Mouse (Mus musculus) myocyte (in vitro differentiated cells): Measurements from ENCODE around the gene Asb17.

ENCODE experiments used
- CEBPB ChIP-seq: IDR thresholded peaks from 2 replicates; pipeline ENCODE4 v1.6.1; 2011; ENCODE audit warnings: mild to moderate bottlenecking, moderate library complexity; ENCODE audit not compliant: poor library complexity, insufficient read depth, severe bottlenecking
- E2F4 ChIP-seq: IDR thresholded peaks from one replicate; pipeline ENCODE4 v1.6.1; 2011; ENCODE audit warnings: mild to moderate bottlenecking, control low read depth, moderate library complexity; ENCODE audit not compliant: insufficient read depth
- MAX ChIP-seq: IDR thresholded peaks from one replicate; pipeline ENCODE4 v1.6.1; 2011; ENCODE audit warnings: low read depth, mild to moderate bottlenecking, control low read depth
- MYOD1 ChIP-seq, 3 experiments: IDR thresholded peaks; one replicate each; pipeline ENCODE4 v1.6.1; 2011; ENCODE audit warnings: control low read depth in 2 of 3, low read depth in 2 of 3, mild to moderate bottlenecking in 2 of 3, moderate library complexity in 1 of 3; ENCODE audit not compliant: insufficient read length in 2 of 3, control insufficient read depth in 1 of 3
- MYOG ChIP-seq, 3 experiments: IDR thresholded peaks; one replicate each; pipeline ENCODE4 v1.6.1; 2011; ENCODE audit warnings: control low read depth in 2 of 3, low read depth in 2 of 3, mild to moderate bottlenecking in 2 of 3; ENCODE audit not compliant: insufficient read length in 2 of 3, control insufficient read depth in 1 of 3, insufficient read depth in 1 of 3
- POLR2A ChIP-seq: IDR thresholded peaks from one replicate; pipeline ENCODE4 v1.6.1; 2011; ENCODE audit warnings: low read depth, mild to moderate bottlenecking, control low read depth, moderate library complexity; ENCODE audit not compliant: insufficient read length
- POLR2AphosphoS2 ChIP-seq: IDR thresholded peaks from one replicate; pipeline ENCODE4 v1.6.1; 2011; ENCODE audit warnings: low read depth, control low read depth; ENCODE audit not compliant: insufficient read length
- REST ChIP-seq: IDR thresholded peaks from one replicate; pipeline ENCODE4 v1.6.1; 2011; ENCODE audit warnings: mild to moderate bottlenecking, control low read depth, moderate library complexity; ENCODE audit not compliant: insufficient read depth, insufficient read length
- SRF ChIP-seq: IDR thresholded peaks from one replicate; pipeline ENCODE4 v1.6.1; 2011; ENCODE audit warnings: low read depth; ENCODE audit not compliant: control insufficient read depth, insufficient read length
- TCF12 ChIP-seq: IDR thresholded peaks from one replicate; pipeline ENCODE4 v1.6.1; 2011; ENCODE audit warnings: mild to moderate bottlenecking, control low read depth; ENCODE audit not compliant: poor library complexity, insufficient read depth, severe bottlenecking
- TCF3 ChIP-seq: IDR thresholded peaks from one replicate; pipeline ENCODE4 v1.6.1; 2011; ENCODE audit warnings: low read depth, control low read depth; ENCODE audit not compliant: insufficient read length
- USF1 ChIP-seq: IDR thresholded peaks from one replicate; pipeline ENCODE4 v1.6.1; 2011; ENCODE audit warnings: low read depth, mild to moderate bottlenecking, control low read depth, moderate library complexity

GRCm38 (mm10) chr3:153808406-153808805 is 35.6 kb upstream of the Asb17 start:
- TF ChIP-seq E2F4 (no peak), TCF12 (no peak), POLR2A (no peak), SRF (no peak), POLR2AphosphoS2 (no peak), USF1 (no peak), MAX (no peak), MYOD1 (IDR thresholded peaks at IDR 0.05; ENCODE audit: control insufficient read depth in 1 of 3, insufficient read length in 2 of 3, low read depth in 2 of 3) (no peak), CEBPB (no peak), TCF3 (no peak), REST (no peak), MYOG (IDR thresholded peaks at IDR 0.05; ENCODE audit: control insufficient read depth in 1 of 3, insufficient read depth in 1 of 3, insufficient read length in 2 of 3, low read depth in 2 of 3) (no peak)
